Mouse (Mus musculus) stomach, embryonic 16.5 days (tissue): ENCODE data around the gene Ociad1. TPM values are rescaled to one million over a fixed set of nuclear protein-coding genes. Genes with fewer than 3 reads are reported as not detected.

Experiments
- ATAC-seq: fragments of 200-750 bp; cut with Nextera tagmentation; 2 replicates; pipeline ENCODE4 v1.8.0; 2017; ENCODE audit warnings: moderate number of reproducible peaks, moderate TSS enrichment; ENCODE audit not compliant: insufficient read depth, low FRiP score
- H3K27ac ChIP-seq: fragments of 300-500 bp; sonication (generic); 2 replicates; pipeline ENCODE4 v1.5.1; 2014; ENCODE audit warnings: low read length
- H3K27me3 ChIP-seq: fragments of 300-500 bp; sonication (generic); 2 replicates; pipeline ENCODE4 v1.6.1; 2014; ENCODE audit warnings: low read length, control low read depth, mixed read lengths; ENCODE audit not compliant: control insufficient read depth, insufficient read depth
- H3K36me3 ChIP-seq: fragments of 300-500 bp; sonication (generic); 2 replicates; pipeline ENCODE4 v1.6.1; 2014; ENCODE audit warnings: low read length; ENCODE audit not compliant: control insufficient read depth, insufficient read depth
- H3K4me1 ChIP-seq: fragments of 300-500 bp; sonication (generic); 2 replicates; pipeline ENCODE4 v1.6.1; 2014; ENCODE audit warnings: low read length, control low read depth, mixed read lengths; ENCODE audit not compliant: control insufficient read depth, insufficient read depth
- H3K4me2 ChIP-seq: fragments of 300-500 bp; sonication (generic); 2 replicates; pipeline ENCODE4 v1.6.1; 2014; ENCODE audit warnings: low read depth, low read length, mixed read lengths
- H3K4me3 ChIP-seq: fragments of 300-500 bp; sonication (generic); replicated peaks from 2 replicates; pipeline ENCODE4 v1.5.1; 2014; ENCODE audit warnings: mild to moderate bottlenecking, low read length
- H3K9ac ChIP-seq: fragments of 300-500 bp; sonication (generic); 2 replicates; pipeline ENCODE4 v1.6.1; 2014; ENCODE audit warnings: low read length
- H3K9me3 ChIP-seq: fragments of 300-500 bp; sonication (generic); replicated peaks from 2 replicates; pipeline ENCODE4 v1.6.1; 2016; ENCODE audit warnings: low read length, control low read depth; ENCODE audit not compliant: control insufficient read depth
- WGBS: fragments of 180-500 bp; shearing (Covaris S2); extraction: QIAGEN DNeasy Blood & Tissue Kit; methylation state at CpG from one replicate; pipeline ENCODE4 v1.1.7; 2014; 5-methylcytosine and 5-hydroxymethylcytosine counted together
- polyA plus RNA-seq: library from polyadenylated mRNA; unstranded; fragments of >200 nt; fragmentation: Nextera tagmentation; extraction: Ambion mirVana; gene quantifications from 2 replicates; pipeline ENCODE4 v1.2.1, GENCODE M21; 2015

Gene Ociad1
- polyA plus RNA-seq, 1 experiment from 2014 or later = 256 TPM

GRCm38 (mm10) chr5:73279190-73279589, 13.4 kb upstream of the Ociad1 start:
- no peaks in the 10 kb centered on the region for H3K27me3 ChIP-seq
- ATAC-seq = no peak

GRCm38 (mm10) chr5:73279732-73280566, 12.6 kb upstream of the Ociad1 start:
- H3K9ac ChIP-seq = no peak overlapping the region
- 0 out of 2 replicates have a peak overlapping the region, but pooled peaks have one; percentile 20 for H3K4me2 ChIP-seq
- peak overlapping the region; percentile 68 for H3K27ac ChIP-seq
- H3K9me3 ChIP-seq = no peaks in the 10 kb centered on the region
- no peak for ATAC-seq
- peaks cover 11% of the 10 kb centered on the region; the same call in 1 of the 2 replicates for H3K4me1 ChIP-seq
- no peak overlapping the region for H3K4me3 ChIP-seq
- 32% methylated on average over 4 of the region's 4 CpGs for WGBS
- H3K36me3 ChIP-seq = no peaks in the 10 kb centered on the region
- no peaks in the 10 kb centered on the region for H3K27me3 ChIP-seq

More at GRCm38 (mm10) chr5:73279190-73279589, 13.4 kb upstream of the Ociad1 start:
- Histone ChIP-seq H3K4me3 (no peak overlapping the region), H3K4me1 (peaks cover 11% of the 10 kb centered on the region; the same call in 1 of the 2 replicates), H3K9ac (no peak overlapping the region), H3K4me2 (peak overlapping the region; percentile 20; the same call in 1 of the 2 replicates), H3K27ac (peak overlapping the region; percentile 68), H3K9me3 (no peaks in the 10 kb centered on the region), H3K36me3 (no peaks in the 10 kb centered on the region)
- WGBS = 39% methylated on average over 10 of the region's 10 CpGs

GRCm38 (mm10) chr5:73280567-73280850, 12.1 kb upstream of the Ociad1 start:
- H3K27me3 ChIP-seq = no peaks in the 10 kb centered on the region
- H3K9ac ChIP-seq = no peak overlapping the region
- 54% methylated on average over 4 of the region's 4 CpGs for WGBS
- peaks cover 11% of the 10 kb centered on the region; the same call in 1 of the 2 replicates for H3K4me1 ChIP-seq
- no peaks in the 10 kb centered on the region for H3K9me3 ChIP-seq
- no peak overlapping the region for H3K4me3 ChIP-seq
- no peak overlapping the region for H3K27ac ChIP-seq
- H3K36me3 ChIP-seq = no peaks in the 10 kb centered on the region
- H3K4me2 ChIP-seq = no peak overlapping the region
- ATAC-seq = no peak

GRCm38 (mm10) chr5:73284046-73284445, 8.5 kb upstream of the Ociad1 start:
- H3K9ac ChIP-seq = no peak overlapping the region
- peaks cover 11% of the 10 kb centered on the region; the same call in 1 of the 2 replicates for H3K4me1 ChIP-seq
- no peaks in the 10 kb centered on the region for H3K36me3 ChIP-seq
- no peak overlapping the region for H3K27ac ChIP-seq
- no peak for ATAC-seq
- no peaks in the 10 kb centered on the region for H3K27me3 ChIP-seq
- no peak overlapping the region for H3K4me2 ChIP-seq
- no peak overlapping the region for H3K4me3 ChIP-seq
- no peaks in the 10 kb centered on the region for H3K9me3 ChIP-seq

GRCm38 (mm10) chr5:73285470-73285978, 7.1 kb upstream of the Ociad1 start:
- 79% methylated on average over 3 of the region's 3 CpGs for WGBS
- no peak overlapping the region for H3K9ac ChIP-seq

GRCm38 (mm10) chr5:73286603-73287002, 6.0 kb upstream of the Ociad1 start:
- Histone ChIP-seq H3K36me3 (no peaks in the 10 kb centered on the region), H3K4me3 (no peak overlapping the region), H3K9me3 (no peaks in the 10 kb centered on the region), H3K9ac (no peak overlapping the region), H3K4me2 (no peak overlapping the region), H3K27me3 (no peaks in the 10 kb centered on the region), H3K27ac (no peak overlapping the region), H3K4me1 (no peaks in the 10 kb centered on the region)
- no peak for ATAC-seq
- 68% methylated on average over 5 of the region's 5 CpGs for WGBS

More at GRCm38 (mm10) chr5:73285470-73285978, 7.1 kb upstream of the Ociad1 start:
- 0 out of 2 replicates have a peak, but pooled peaks cover under 1% of the 10 kb centered on the region for H3K4me1 ChIP-seq
- ATAC-seq = no peak
- H3K36me3 ChIP-seq = no peaks in the 10 kb centered on the region
- no peak overlapping the region for H3K4me2 ChIP-seq
- no peaks in the 10 kb centered on the region for H3K9me3 ChIP-seq
- no peaks in the 10 kb centered on the region for H3K27me3 ChIP-seq
- no peak overlapping the region for H3K27ac ChIP-seq
- no peak overlapping the region for H3K4me3 ChIP-seq

- Histone ChIP-seq H3K4me3 (no peak overlapping the region), H3K4me1 (peaks cover 3% of the 10 kb centered on the region), H3K9me3 (no peaks in the 10 kb centered on the region), H3K36me3 (peaks cover 2% of the 10 kb centered on the region; the same call in 1 of the 2 replicates), H3K27me3 (no peaks in the 10 kb centered on the region), H3K4me2 (no peak overlapping the region), H3K9ac (no peak overlapping the region), H3K27ac (no peak overlapping the region)
- ATAC-seq = no peak
- WGBS = 62% methylated on average over 2 of the region's 2 CpGs
These were observed 2.7 kb upstream of the Ociad1 start for GRCm38 (mm10) chr5:73289900-73290299.

GRCm38 (mm10) chr5:73293458-73293827, 859 bp downstream of the Ociad1 start:
- peak overlapping the region; percentile 60 for H3K4me2 ChIP-seq
- 11% methylated on average over 8 of the region's 8 CpGs for WGBS
- H3K27me3 ChIP-seq = no peaks in the 10 kb centered on the region
- peaks cover 3% of the 10 kb centered on the region for H3K4me1 ChIP-seq
- no peak for ATAC-seq
- H3K36me3 ChIP-seq = peaks cover 13% of the 10 kb centered on the region
- peak overlapping the region; percentile 98 for H3K4me3 ChIP-seq
- peak overlapping the region; percentile 99 for H3K9ac ChIP-seq
- no peaks in the 10 kb centered on the region for H3K9me3 ChIP-seq
- peak overlapping the region; percentile 94; the same call in 1 of the 2 replicates for H3K27ac ChIP-seq

GRCm38 (mm10) chr5:73295016-73295415, 2.4 kb downstream of the Ociad1 start:
- 96% methylated on average over 7 of the region's 7 CpGs for WGBS
- Histone ChIP-seq H3K4me3 (no peak overlapping the region), H3K36me3 (peaks cover 13% of the 10 kb centered on the region), H3K4me1 (peaks cover 3% of the 10 kb centered on the region), H3K4me2 (no peak overlapping the region), H3K9me3 (no peaks in the 10 kb centered on the region), H3K9ac (no peak overlapping the region), H3K27ac (no peak overlapping the region), H3K27me3 (no peaks in the 10 kb centered on the region)
- ATAC-seq = no peak
